Mouse (Mus musculus) liver, embryonic 14.5 days (tissue): Measurements from ENCODE around the gene Mink1. TPM values are rescaled to one million over a fixed set of nuclear protein-coding genes. Genes with fewer than 3 reads are reported as not detected.
"Not testable (repeated sequence)": the region's sequence is repeated elsewhere in the genome, so short reads cannot be mapped to it uniquely, and the experiment has no call there.

Source experiments
- ATAC-seq: fragments of 200-750 bp; cut with Nextera tagmentation; 2 replicates; pipeline ENCODE4 v1.8.0; 2017; ENCODE audit warnings: moderate number of reproducible peaks, mild to moderate bottlenecking, moderate library complexity; ENCODE audit not compliant: insufficient read depth
- DNase-seq, 3 experiments: peaks; one replicate each; pipeline ENCODE4 v3.0.0-alpha.2; 2012 to 2013; ENCODE audit warnings: low read depth in 3 of 3, low spot score in 3 of 3
- H3K27ac ChIP-seq: fragments of 300-500 bp; sonication (generic); 2 replicates; pipeline ENCODE4 v1.5.1; 2014; ENCODE audit warnings: moderate library complexity, mild to moderate bottlenecking, control low read depth, inconsistent platforms
- H3K27me3 ChIP-seq: fragments of 300-500 bp; sonication (generic); 2 replicates; pipeline ENCODE4 v1.6.1; 2014; ENCODE audit warnings: mild to moderate bottlenecking, low read length, moderate library complexity; ENCODE audit not compliant: control insufficient read depth, insufficient read depth
- H3K36me3 ChIP-seq: fragments of 300-500 bp; sonication (generic); replicated peaks from 2 replicates; pipeline ENCODE4 v1.6.1; 2014; ENCODE audit warnings: low read depth; ENCODE audit not compliant: control insufficient read depth, insufficient read depth
- H3K4me1 ChIP-seq, 2 experiments: fragments of 200-500 bp in 1 of 2; fragments of 300-500 bp in 1 of 2; sonication (generic) in 1 of 2; replicated peaks; 2 replicates each; pipeline ENCODE4 v1.6.1; 2012 to 2014; ENCODE audit warnings: antibody characterized with exemption in 1 of 2, inconsistent platforms in 1 of 2, low read length in 1 of 2; ENCODE audit not compliant: control insufficient read depth in 2 of 2, insufficient read depth in 2 of 2
- H3K4me2 ChIP-seq: fragments of 300-500 bp; sonication (generic); 2 replicates; pipeline ENCODE4 v1.6.1; 2014; ENCODE audit warnings: low read depth, mild to moderate bottlenecking, control low read depth, moderate library complexity
- H3K4me3 ChIP-seq, 2 experiments: fragments of 200-500 bp in 1 of 2; fragments of 300-500 bp in 1 of 2; sonication (generic) in 1 of 2; 2 replicates each; pipeline ENCODE4 v1.5.1; 2012 to 2014; ENCODE audit warnings: low read depth in 2 of 2, low read length in 2 of 2, mild to moderate bottlenecking in 2 of 2, control low read depth in 1 of 2, inconsistent platforms in 1 of 2, moderate library complexity in 1 of 2; ENCODE audit not compliant: insufficient read depth in 1 of 2
- H3K9ac ChIP-seq: fragments of 300-500 bp; sonication (generic); replicated peaks from 2 replicates; pipeline ENCODE4 v1.6.1; 2014; ENCODE audit warnings: mild to moderate bottlenecking, control low read depth, moderate library complexity
- H3K9me3 ChIP-seq: fragments of 300-500 bp; sonication (generic); 2 replicates; pipeline ENCODE4 v1.6.1; 2016; ENCODE audit warnings: low read length, mixed read lengths; ENCODE audit not compliant: control insufficient read depth
- CTCF ChIP-seq: IDR thresholded peaks from 2 replicates; pipeline ENCODE4 v1.5.1; 2016; ENCODE audit warnings: antibody characterized with exemption, low read depth, control low read depth
- EP300 ChIP-seq: IDR thresholded peaks from 2 replicates; pipeline ENCODE4 v1.6.1; 2016; ENCODE audit warnings: antibody characterized with exemption, low read depth
- WGBS: fragments of 180-500 bp; shearing (Covaris S2); extraction: QIAGEN DNeasy Blood & Tissue Kit; methylation state at CpG from one replicate; pipeline ENCODE4 v1.1.7; 2014; ENCODE audit not compliant: insufficient replicate concordance; 5-methylcytosine and 5-hydroxymethylcytosine counted together
- polyA plus RNA-seq, 2 experiments: library from polyadenylated mRNA; depleted of rRNA in 1 of 2; stranded (reverse) in 1 of 2; unstranded in 1 of 2; fragments of >200 nt; fragmentation: Nextera tagmentation in 1 of 2; extraction: Ambion mirVana in 1 of 2; gene quantifications; 2 replicates each; pipeline versions ENCODE4 v1.2.1 to v1.2.3; 2012 to 2014

The Mink1 gene
- polyA plus RNA-seq, 2 experiments, result 3.7 to 14.1 TPM

DNA sequence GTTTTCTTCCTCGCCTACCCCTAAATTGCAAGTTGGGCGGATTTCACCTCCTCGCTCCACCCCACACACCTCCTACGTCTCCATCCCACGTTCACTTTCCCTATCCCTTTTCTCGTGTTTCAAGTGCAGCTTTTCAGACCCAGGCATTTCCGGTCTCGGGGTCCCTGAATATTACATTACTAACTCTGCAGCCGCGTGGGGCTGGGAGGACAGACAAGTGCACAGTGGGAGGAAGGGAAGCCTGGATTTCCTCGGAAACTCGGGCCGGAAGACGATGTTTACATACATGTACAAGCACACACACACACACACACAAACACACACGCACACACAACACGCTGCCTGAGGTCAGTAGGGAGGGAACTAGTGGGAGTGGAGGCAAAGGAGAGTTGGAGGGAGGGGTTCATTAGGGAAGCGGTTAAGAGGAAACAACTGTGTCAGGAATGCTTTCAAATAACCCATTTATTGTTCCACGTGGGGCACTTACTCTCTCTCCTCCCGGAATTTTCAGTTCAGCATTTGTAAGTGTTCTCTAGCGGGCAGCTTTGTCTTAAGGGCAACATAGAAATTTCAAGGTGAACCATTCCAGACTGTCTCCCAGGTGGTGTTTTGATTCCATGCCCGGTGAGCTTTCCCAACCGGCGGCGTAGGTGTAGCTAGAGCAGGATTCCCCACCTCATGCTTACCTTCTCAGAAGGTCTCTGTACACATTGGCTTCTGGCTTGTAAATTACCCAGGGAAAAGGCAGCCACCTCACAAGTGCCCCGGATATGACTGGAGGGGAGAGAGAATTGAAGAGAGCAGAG is 992 bp downstream of the Mink1 start:
- H3K27me3 ChIP-seq, result no peaks in the 10 kb centered on the region
- H3K9ac ChIP-seq, result peak overlapping the region; percentile 78
- H3K4me3 ChIP-seq, result peak overlapping the region; percentile 73 to 93
- 3% methylated on average over 25 of the region's 25 CpGs for WGBS
- H3K4me1 ChIP-seq, result peaks cover 11 to 28% of the 10 kb centered on the region in 2 experiments
- no peak for ATAC-seq
- peak overlapping the region; percentile 91 for H3K4me2 ChIP-seq
- no peaks in the 10 kb centered on the region for H3K9me3 ChIP-seq
- TF ChIP-seq CTCF, result no peak
- TF ChIP-seq EP300, result no peak
- H3K36me3 ChIP-seq, result no peaks in the 10 kb centered on the region
- H3K27ac ChIP-seq, result peak overlapping the region; percentile 41; the same call in 1 of the 2 replicates
- no peak for DNase-seq

DNA sequence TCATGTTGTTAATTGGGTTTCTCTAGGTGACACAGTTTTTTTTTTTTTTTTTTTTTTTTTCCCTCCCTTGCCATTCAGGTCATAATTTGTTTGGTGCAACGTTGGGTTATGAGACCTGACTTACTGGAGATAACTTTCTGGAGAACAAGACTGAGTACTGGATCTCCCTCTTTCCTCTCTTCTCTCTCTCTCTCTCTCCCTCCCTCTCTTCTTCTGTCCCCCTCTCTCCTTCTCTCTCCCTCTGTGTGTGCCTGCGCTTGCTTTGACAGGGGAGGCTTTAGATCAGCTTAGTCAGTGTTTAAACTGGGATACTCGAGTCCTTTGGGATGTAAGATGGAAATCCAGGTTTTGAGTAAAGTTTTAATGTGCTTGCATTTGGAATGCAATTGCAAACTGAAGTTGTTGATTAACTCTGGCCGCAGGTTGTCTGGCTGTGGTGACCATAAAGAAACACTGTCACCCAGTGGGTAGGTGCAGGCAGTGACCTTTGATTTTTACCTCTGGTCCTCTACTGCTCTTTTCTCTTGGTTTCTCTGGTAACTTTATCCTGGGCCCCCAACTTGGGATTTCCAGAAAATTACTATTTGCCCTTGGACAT is 1.7 kb downstream of the Mink1 start:
- TF ChIP-seq EP300 (no peak), CTCF (no peak)
- peak overlapping the region; percentile 41; the same call in 1 of the 2 replicates for H3K27ac ChIP-seq
- peak overlapping the region; percentile 91 for H3K4me2 ChIP-seq
- H3K4me3 ChIP-seq, result peak overlapping the region; percentile 73 to 93
- H3K4me1 ChIP-seq, result peaks cover 11 to 28% of the 10 kb centered on the region in 2 experiments
- ATAC-seq, result no peak
- H3K27me3 ChIP-seq, result no peaks in the 10 kb centered on the region
- no peaks in the 10 kb centered on the region for H3K36me3 ChIP-seq
- no peaks in the 10 kb centered on the region for H3K9me3 ChIP-seq
- H3K9ac ChIP-seq, result peak overlapping the region; percentile 78; the same call in 1 of the 2 replicates
- 36% methylated on average over 4 of the region's 4 CpGs for WGBS
- DNase-seq, result no peak

DNA sequence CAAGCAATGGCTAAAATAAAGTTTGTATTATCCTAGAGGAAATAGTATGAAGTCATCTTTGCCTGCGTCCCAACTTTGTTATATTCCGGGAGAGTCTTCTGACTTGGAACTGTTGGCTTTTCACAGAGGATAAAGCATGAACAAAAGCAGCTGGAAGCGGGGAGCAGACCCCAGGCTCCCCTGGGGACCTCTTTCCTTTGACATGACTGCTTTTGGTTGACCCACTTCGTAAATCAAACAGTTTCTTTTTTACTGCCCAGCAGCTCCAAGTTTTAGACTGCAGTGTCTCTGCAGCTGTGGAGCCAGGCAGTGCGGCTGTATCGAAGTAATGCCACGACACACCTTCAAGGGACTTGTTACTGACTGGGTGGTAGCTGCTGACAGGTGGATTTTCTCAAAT is 3.9 kb downstream of the Mink1 start:
- DNase-seq, result no peak
- 81% methylated on average over 7 of the region's 7 CpGs for WGBS
- Histone ChIP-seq H3K36me3 (no peaks in the 10 kb centered on the region), H3K4me3 (no peak overlapping the region), H3K4me2 (no peak overlapping the region), H3K27ac (no peak overlapping the region), H3K9ac (no peak overlapping the region), H3K9me3 (no peaks in the 10 kb centered on the region), H3K4me1 (peaks cover 21 to 43% of the 10 kb centered on the region in 2 experiments), H3K27me3 (no peaks in the 10 kb centered on the region)
- TF ChIP-seq CTCF (no peak), EP300 (no peak)
- no peak for ATAC-seq

DNA sequence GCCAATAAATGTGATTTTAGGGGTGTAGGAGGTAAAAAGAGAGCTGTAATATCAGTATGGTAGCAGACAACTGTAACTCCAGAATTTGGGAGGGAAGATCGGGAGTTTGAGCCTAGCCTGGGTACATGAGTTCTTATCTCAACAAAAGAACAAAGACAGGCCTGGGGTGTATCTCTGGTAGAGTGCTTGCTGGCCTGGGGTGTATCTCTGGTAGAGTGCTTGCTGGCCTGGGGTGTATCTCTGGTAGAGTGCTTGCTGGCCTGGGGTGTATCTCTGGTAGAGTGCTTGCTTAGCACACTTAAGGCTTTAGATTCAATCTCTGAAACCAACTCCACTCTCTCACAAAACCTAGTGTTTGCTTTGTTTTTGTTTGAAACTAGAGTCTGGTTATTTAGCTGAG is 7.9 kb downstream of the Mink1 start:
- WGBS, result 15% methylated on average over 1 of the region's 1 CpGs
- peaks cover 20 to 34% of the 10 kb centered on the region in 2 experiments for H3K4me1 ChIP-seq
- DNase-seq, result not testable (repeated sequence)

DNA sequence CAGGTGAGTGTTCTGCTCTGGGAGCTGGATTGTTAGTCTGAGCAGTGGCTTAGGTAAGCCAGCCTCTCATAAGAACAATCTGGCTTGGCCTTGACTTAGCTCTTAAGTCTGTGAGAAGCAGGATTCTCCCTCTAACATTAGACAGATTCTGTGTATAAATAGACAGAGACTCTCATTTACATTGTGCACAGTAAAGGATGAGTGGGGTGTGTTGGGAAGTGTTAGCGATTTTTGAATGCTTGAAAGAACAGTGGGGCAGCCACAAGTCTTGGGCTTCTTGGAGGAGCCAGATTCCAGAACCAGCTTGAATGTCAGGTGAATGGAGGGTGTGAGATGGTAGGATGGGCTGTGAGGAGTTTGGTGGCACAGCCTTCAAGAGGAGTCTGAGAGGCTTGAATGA is 9.0 kb downstream of the Mink1 start:
- no peaks in the 10 kb centered on the region for H3K9me3 ChIP-seq
- peaks cover 20 to 34% of the 10 kb centered on the region in 2 experiments for H3K4me1 ChIP-seq
- TF ChIP-seq CTCF (no peak), EP300 (no peak)
- H3K36me3 ChIP-seq, result no peaks in the 10 kb centered on the region
- no peaks in the 10 kb centered on the region for H3K27me3 ChIP-seq
- H3K4me2 ChIP-seq, result no peak overlapping the region
- no peak overlapping the region for H3K4me3 ChIP-seq
- WGBS, result 76% methylated on average over 1 of the region's 1 CpGs
- no peak for ATAC-seq
- H3K9ac ChIP-seq, result no peak overlapping the region
- H3K27ac ChIP-seq, result no peak overlapping the region
- DNase-seq, result no peak

More for the DNA sequence above, 7.9 kb downstream of the Mink1 start:
- H3K9me3 ChIP-seq, H3K4me3 ChIP-seq, H3K27ac ChIP-seq, H3K36me3 ChIP-seq, H3K9ac ChIP-seq, H3K27me3 ChIP-seq, H3K4me2 ChIP-seq: not testable (repeated sequence)
- peak; percentile 80 for ATAC-seq
